Mouse (Mus musculus) midbrain, embryonic 14.5 days (tissue): Measurements from ENCODE around the gene Ap2m1. TPM values are rescaled to one million over a fixed set of nuclear protein-coding genes. Genes with fewer than 3 reads are reported as not detected.

Experiments used
- ATAC-seq: fragments of 200-750 bp; cut with Nextera tagmentation; 2 replicates; pipeline ENCODE4 v1.8.0; 2017; ENCODE audit warnings: moderate number of reproducible peaks, moderate library complexity; ENCODE audit not compliant: low FRiP score, low TSS enrichment
- DNase-seq: peaks from one replicate; pipeline ENCODE4 v3.0.0-alpha.2; 2015
- H3K27ac ChIP-seq: fragments of 300-500 bp; sonication (generic); replicated peaks from 2 replicates; pipeline ENCODE4 v1.5.1; 2014; ENCODE audit warnings: mild to moderate bottlenecking, low read depth, low read length, moderate library complexity
- H3K27me3 ChIP-seq: fragments of 300-500 bp; sonication (generic); 2 replicates; pipeline ENCODE4 v1.6.1; 2014; ENCODE audit warnings: low read length, control low read depth, mixed read lengths; ENCODE audit not compliant: control insufficient read depth, insufficient read depth
- H3K36me3 ChIP-seq: fragments of 300-500 bp; sonication (generic); 2 replicates; pipeline ENCODE4 v1.6.1; 2014; ENCODE audit warnings: low read length, control low read depth; ENCODE audit not compliant: control insufficient read depth, insufficient read depth
- H3K4me1 ChIP-seq: fragments of 300-500 bp; sonication (generic); 2 replicates; pipeline ENCODE4 v1.6.1; 2014; ENCODE audit warnings: mild to moderate bottlenecking, antibody characterized with exemption, low read length, control low read depth; ENCODE audit not compliant: control insufficient read depth, insufficient read depth
- H3K4me2 ChIP-seq: fragments of 300-500 bp; sonication (generic); 2 replicates; pipeline ENCODE4 v1.6.1; 2014; ENCODE audit warnings: mild to moderate bottlenecking, low read length, moderate library complexity
- H3K4me3 ChIP-seq: fragments of 300-500 bp; sonication (generic); replicated peaks from 2 replicates; pipeline ENCODE4 v1.5.1; 2014; ENCODE audit warnings: low read depth, low read length
- H3K9ac ChIP-seq: fragments of 300-500 bp; sonication (generic); replicated peaks from 2 replicates; pipeline ENCODE4 v1.6.1; 2014; ENCODE audit warnings: mild to moderate bottlenecking, low read length, moderate library complexity
- H3K9me3 ChIP-seq: fragments of 300-500 bp; sonication (generic); 2 replicates; pipeline ENCODE4 v1.6.1; 2016; ENCODE audit warnings: low read length, control low read depth, mixed read lengths; ENCODE audit not compliant: control insufficient read depth
- WGBS: fragments of 180-500 bp; shearing (Covaris S2); extraction: QIAGEN DNeasy Blood & Tissue Kit; methylation state at CpG from one replicate; pipeline ENCODE4 v1.1.7; 2014; 5-methylcytosine and 5-hydroxymethylcytosine counted together
- polyA plus RNA-seq: library from polyadenylated mRNA; unstranded; fragments of >200 nt; fragmentation: Nextera tagmentation; extraction: Ambion mirVana; gene quantifications from 2 replicates; pipeline ENCODE4 v1.2.1, GENCODE M21; 2014

Gene Ap2m1
- polyA plus RNA-seq, 1 experiment from 2014 or later = 1,285 TPM

DNA sequence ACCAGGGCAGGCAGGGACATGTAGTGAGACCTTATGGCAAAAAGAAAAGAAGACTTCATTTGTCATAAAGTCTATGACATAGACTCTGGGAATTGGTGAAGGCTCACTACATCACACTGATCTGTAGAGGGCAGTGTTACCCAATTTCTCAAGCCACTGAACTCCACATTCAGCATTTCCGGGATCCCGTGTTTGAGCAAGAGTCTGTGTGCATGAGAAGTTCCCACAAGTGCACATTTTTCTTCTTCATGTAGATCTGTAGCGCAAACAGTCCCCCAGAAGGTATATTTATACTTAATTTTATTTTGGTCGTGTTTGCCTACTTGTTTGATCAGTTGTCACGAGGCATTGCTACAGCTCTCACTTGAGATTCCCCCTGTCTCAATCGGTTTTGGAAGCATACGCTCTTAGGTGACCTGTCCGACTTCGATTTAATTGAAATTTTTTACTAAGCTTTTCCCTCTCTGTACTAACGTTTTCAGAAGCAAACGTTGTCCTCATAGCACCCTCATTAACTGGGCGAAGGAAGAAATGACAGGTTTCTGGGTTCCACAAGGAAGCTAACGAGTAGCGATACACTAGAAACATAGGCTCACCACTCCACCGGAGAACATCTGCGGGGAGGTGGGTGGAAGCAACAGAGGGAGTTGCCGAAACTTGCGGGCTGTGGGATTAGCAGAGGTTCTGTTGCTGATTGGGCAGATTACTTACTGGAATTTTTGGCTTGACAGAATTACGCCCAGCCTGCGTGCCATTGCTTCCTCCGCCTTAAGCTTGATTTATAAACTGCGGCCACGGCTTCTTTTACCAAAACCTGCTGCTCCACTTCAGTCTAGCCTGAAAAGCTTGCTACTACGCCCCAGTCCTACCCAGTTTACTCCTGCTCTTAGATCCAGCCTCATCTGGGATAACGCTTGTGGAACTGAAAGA is 38.3 kb upstream of the Ap2m1 start:
- Histone ChIP-seq H3K4me3 (peak overlapping the region; percentile 19), H3K4me2 (peak overlapping the region; percentile 50), H3K9ac (no peak overlapping the region), H3K9me3 (no peaks in the 10 kb centered on the region), H3K36me3 (peaks cover 10% of the 10 kb centered on the region), H3K27ac (no peak overlapping the region), H3K4me1 (peaks cover 13% of the 10 kb centered on the region; the same call in 1 of the 2 replicates), H3K27me3 (peaks cover 6% of the 10 kb centered on the region; the same call in 1 of the 2 replicates)
- DNase-seq (peak; percentile 89), ATAC-seq (peak; percentile 29; the same call in 1 of the 2 replicates)
- 24% methylated on average over 25 of the region's 25 CpGs for WGBS

DNA sequence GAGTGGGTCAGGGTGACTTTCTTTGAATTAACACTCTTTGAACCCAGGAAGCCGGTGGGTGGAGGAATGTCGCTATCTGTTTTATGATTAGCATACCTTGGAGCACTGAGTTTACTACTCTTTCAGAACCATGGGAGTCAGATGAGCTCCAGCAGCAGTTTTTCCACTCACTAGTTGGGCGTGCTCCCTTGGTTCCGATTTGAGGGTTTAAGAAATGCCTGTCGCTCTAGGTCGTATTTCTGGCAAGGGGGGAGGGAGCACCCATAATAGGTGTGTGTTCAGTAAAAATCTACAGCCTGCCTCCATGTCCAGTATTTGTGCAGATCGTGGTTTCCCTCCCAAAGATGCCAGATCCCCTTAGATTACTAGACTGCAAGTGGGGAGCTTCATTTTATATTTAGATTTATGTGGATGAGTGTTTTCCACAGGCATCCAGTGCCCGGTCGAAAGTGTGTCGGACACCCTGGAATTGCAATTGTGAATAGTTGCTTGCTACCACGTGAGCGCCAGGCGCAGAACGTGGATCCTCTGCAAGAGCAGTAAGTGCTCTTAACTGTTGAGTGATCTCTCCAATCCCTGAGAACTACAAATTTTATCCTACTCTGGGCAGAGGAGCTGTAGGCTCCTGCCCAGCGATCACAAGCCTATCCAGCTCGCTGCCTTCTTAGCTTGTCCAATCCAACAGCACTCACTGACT is 37.1 kb upstream of the Ap2m1 start:
- H3K27ac ChIP-seq = peak overlapping the region; percentile 83
- DNase-seq (no peak), ATAC-seq (peak; percentile 71)

DNA sequence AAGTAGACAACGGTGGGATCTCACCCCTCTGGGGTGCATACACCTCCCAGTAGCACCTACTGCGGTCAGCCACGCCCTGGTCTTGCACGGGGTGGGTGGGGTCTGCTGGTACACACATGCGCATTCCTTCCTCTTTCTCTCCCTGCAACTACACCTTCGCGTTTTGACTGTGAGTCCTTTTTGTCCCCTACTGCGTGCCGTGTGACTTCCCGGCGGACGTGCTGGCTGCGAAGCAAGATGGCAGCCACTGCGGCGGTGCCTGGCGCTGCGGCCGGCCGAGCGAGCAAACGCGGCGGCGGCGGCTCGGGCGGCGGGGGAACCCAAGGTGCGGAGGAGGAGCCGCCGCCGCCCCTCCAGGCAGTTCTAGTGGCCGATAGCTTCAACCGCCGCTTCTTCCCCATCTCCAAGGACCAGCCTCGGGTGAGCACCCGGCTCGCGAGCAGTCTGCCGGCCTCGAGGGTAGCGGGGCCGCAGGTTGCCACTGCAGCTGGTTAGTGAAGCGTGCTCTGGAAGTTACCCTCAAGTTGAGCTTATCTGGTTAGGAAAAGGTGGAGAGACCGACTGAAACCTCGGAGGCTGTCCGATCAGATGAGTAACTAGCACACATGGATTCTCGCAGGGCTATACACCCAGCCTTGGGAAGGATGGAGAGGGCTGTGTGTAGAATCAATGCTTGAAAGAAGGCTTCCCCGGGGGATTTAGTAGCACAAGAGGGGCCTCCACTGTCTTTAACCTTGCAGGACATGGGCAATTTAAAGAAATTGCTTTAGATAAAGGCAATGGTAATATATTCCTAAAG is 36.4 kb upstream of the Ap2m1 start, which contains the start of gene Eif2b5:
Gene Eif2b5 (plus strand): TSS at position 141 of the 799 bp plus-strand sequence.
- H3K4me3 ChIP-seq = peak within 1 kb of the TSS; percentile 82
- WGBS = under 1% methylated on average over 49 of the region's 49 CpGs
- ATAC-seq (peak; percentile 93), DNase-seq (peak; percentile 94)
- no peaks in the 10 kb centered on the region for H3K9me3 ChIP-seq
- H3K27ac ChIP-seq = peak within 1 kb of the TSS; percentile 83
- H3K27me3 ChIP-seq = peaks cover 6% of the 10 kb centered on the region; the same call in 1 of the 2 replicates
- H3K9ac ChIP-seq = peak within 1 kb of the TSS; percentile 86
- peaks cover 30% of the 10 kb centered on the region for H3K36me3 ChIP-seq
- peak within 1 kb of the TSS; percentile 82 for H3K4me2 ChIP-seq
- H3K4me1 ChIP-seq = peaks cover 13% of the 10 kb centered on the region; the same call in 1 of the 2 replicates

More for the DNA sequence above, 37.1 kb upstream of the Ap2m1 start:
- Histone ChIP-seq H3K36me3 (peaks cover 22% of the 10 kb centered on the region), H3K4me1 (peaks cover 13% of the 10 kb centered on the region; the same call in 1 of the 2 replicates), H3K4me3 (peak overlapping the region; percentile 82), H3K9me3 (no peaks in the 10 kb centered on the region), H3K9ac (peak overlapping the region; percentile 86), H3K4me2 (peak overlapping the region; percentile 82), H3K27me3 (peaks cover 6% of the 10 kb centered on the region; the same call in 1 of the 2 replicates)
- 15% methylated on average over 16 of the region's 16 CpGs for WGBS

DNA sequence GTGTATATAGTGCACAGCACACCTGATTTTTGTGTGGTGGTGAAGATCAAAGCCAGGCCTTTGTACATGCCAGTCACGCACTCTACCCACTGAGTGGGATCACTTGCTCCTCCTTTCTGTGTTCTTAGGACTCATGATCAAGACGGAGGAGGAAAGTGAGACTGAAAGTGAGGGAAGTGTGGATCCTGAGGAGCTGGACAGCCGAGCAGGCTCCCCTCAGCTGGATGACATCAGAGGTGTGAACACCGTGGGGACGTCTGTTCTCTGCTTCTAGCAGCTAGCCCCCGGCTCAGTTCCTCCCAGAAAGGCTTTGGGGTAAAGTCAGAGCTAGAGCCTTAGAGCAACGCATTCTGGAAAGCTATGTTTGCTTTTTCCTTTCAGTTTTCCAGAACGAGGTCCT is 29.3 kb upstream of the Ap2m1 start:
- H3K4me3 ChIP-seq = no peak overlapping the region
- no peaks in the 10 kb centered on the region for H3K9me3 ChIP-seq
- no peak overlapping the region for H3K9ac ChIP-seq
- H3K4me2 ChIP-seq = no peak overlapping the region
- H3K27ac ChIP-seq = no peak overlapping the region
- WGBS = 90% methylated on average over 8 of the region's 8 CpGs
- H3K4me1 ChIP-seq = no peaks in the 10 kb centered on the region
- no peaks in the 10 kb centered on the region for H3K27me3 ChIP-seq
- ATAC-seq (no peak), DNase-seq (no peak)
- peaks cover 97% of the 10 kb centered on the region for H3K36me3 ChIP-seq

DNA sequence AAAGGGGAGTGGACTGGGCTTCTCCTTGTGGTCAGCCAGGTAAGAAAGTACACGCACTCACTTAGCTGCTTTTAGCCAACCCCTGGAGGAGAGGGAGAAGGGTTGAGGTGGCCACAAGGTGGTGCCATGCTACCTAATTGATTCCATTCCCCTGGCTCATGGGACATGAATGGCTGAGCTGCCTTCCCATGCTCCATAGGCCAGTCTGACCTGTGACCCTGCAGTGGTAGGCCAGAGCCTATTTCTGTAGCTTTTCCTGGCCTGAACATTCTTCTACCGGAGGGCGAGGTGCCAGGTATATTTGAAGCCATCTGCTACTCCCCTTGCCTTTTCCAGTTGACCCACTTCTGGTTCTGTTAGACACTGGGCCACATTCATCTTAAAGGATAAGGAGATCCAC is 25.9 kb upstream of the Ap2m1 start:
- Histone ChIP-seq H3K27ac (no peak overlapping the region), H3K4me3 (no peak overlapping the region), H3K4me2 (no peak overlapping the region), H3K36me3 (peaks cover 71% of the 10 kb centered on the region), H3K27me3 (no peaks in the 10 kb centered on the region), H3K9ac (no peak overlapping the region), H3K9me3 (no peaks in the 10 kb centered on the region), H3K4me1 (no peaks in the 10 kb centered on the region)
- WGBS = 85% methylated on average over 3 of the region's 3 CpGs
- peak; percentile 43; the same call in 1 of the 2 replicates for ATAC-seq
- DNase-seq = peak; percentile 50

DNA sequence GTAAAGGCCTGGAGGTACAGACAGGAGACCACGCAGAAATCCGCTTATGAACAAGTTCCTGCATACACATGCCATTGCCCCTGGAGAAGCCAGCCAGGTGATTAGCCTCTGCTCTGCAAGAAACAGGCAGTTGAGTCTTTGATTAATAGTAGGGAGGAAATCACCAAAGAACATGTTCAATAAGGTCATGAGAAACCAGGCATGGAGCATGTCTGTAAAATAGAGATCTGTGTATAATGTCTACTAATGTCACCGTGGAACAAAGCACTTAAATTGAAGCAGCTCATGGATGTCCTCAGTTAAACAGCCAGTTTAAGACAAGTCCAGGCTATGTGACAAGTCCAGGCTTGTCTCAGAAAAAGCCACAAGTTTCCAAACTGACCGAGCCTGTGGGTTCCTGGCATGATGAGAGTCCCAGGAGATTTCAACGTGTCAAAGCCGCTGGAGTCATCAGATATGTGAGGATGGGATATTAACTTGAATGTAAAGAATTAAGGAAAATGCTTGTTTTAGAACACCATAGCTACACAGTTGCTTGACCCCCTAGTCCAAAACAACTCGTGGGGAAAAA is 23.9 kb upstream of the Ap2m1 start:
- H3K9me3 ChIP-seq = no peaks in the 10 kb centered on the region
- DNase-seq = no peak
- no peaks in the 10 kb centered on the region for H3K4me1 ChIP-seq
- no peak overlapping the region for H3K4me3 ChIP-seq
- H3K4me2 ChIP-seq = no peak overlapping the region
- ATAC-seq = no peak
- H3K27ac ChIP-seq = no peak overlapping the region
- H3K9ac ChIP-seq = no peak overlapping the region
- WGBS = 94% methylated on average over 7 of the region's 7 CpGs
- peaks cover 51% of the 10 kb centered on the region for H3K36me3 ChIP-seq
- H3K27me3 ChIP-seq = no peaks in the 10 kb centered on the region

DNA sequence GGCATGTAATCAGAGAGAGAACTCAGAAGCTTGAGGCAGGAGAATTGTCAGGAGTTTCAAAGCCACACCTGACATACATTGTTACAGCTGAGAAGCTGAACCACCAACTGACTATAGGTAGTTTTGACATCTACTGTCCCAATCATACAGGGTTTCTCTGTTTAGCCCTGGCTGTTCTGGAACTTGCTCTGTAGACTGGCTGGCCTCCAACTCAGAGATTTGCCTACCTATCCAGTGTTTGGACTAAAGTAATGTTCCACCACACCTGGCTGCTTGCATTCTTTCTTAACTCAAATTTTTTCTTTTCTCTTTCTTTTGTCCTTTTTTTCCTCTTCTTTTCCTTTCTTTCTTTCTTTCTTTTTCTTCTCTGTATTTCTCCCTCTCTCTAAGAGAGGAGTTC is 19.2 kb upstream of the Ap2m1 start:
- peak overlapping the region; percentile 98 for H3K4me3 ChIP-seq
- no peaks in the 10 kb centered on the region for H3K9me3 ChIP-seq
- peaks cover 7% of the 10 kb centered on the region for H3K36me3 ChIP-seq
- peak overlapping the region; percentile 90 for H3K4me2 ChIP-seq
- H3K27me3 ChIP-seq = no peaks in the 10 kb centered on the region
- peak overlapping the region; percentile 94 for H3K27ac ChIP-seq
- H3K9ac ChIP-seq = peak overlapping the region; percentile 96
- no peak for ATAC-seq
- no peak for DNase-seq
- peaks cover 16% of the 10 kb centered on the region for H3K4me1 ChIP-seq

DNA sequence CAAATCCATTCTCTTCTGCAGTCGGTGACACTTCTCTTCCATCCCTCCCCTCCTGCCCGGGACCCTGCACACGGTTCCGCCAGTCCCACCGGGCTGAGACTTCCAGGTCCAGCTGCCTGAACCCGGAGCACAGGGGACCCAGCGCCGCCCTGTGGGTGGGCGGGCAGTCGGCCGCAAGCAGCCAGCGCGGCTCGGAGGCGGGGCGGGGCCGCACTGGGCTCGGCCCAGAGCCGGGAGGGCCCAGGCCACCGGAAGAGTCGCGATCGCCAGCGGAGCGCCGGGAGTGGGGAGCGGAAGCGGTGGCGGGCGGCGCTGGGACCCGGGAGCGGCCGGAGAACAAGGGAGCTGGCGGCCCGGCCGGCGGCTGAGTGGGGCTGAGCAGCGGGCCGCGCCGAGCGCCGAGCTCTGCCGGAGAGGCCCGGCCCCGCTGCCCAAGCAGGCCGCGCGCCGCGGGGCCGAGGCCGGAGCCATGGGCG is 18.5 kb upstream of the Ap2m1 start, which contains the start of gene Dvl3:
Gene Dvl3 (plus strand): TSS at position 257 of the 476 bp plus-strand sequence.
- H3K27me3 ChIP-seq = no peaks in the 10 kb centered on the region
- peak within 1 kb of the TSS; percentile 98 for H3K4me3 ChIP-seq
- H3K36me3 ChIP-seq = peaks cover 8% of the 10 kb centered on the region; the same call in 1 of the 2 replicates
- under 1% methylated on average over 52 of the region's 55 CpGs for WGBS
- peak within 1 kb of the TSS; percentile 94 for H3K27ac ChIP-seq
- peak; percentile 95 for DNase-seq
- H3K4me1 ChIP-seq = peaks cover 16% of the 10 kb centered on the region
- peak within 1 kb of the TSS; percentile 90 for H3K4me2 ChIP-seq
- peak within 1 kb of the TSS; percentile 96 for H3K9ac ChIP-seq
- H3K9me3 ChIP-seq = no peaks in the 10 kb centered on the region
- ATAC-seq = peak; percentile 94
